Comparison of ENCODE assay signal across 24 mouse cellular contexts in genomic region chr5:124521588-124521987, GRCm38 (mm10).
"Had no signal": no experiment of that assay in that cellular context is flagged by ENCODE, and none has a peak within 500 bp of the region (broad histone marks: within the 10 kb centered on the region; RNA-seq: fewer than 3 reads in every experiment).

No protein-coding gene starts in this region.

- ATAC-seq: intestine, embryonic 15.5 days; liver, embryonic 12.5 days; midbrain, embryonic 13.5 days; midbrain, embryonic 16.5 days had no signal

- H3K4me3 ChIP-seq: intestine, embryonic 15.5 days; limb, embryonic 10.5 days; limb, embryonic 13.5 days; liver, embryonic 12.5 days; liver, embryonic 15.5 days; lung, embryonic 15.5 days; midbrain, embryonic 10.5 days; midbrain, embryonic 13.5 days; myocyte; neural tube, embryonic 13.5 days; stomach, embryonic 15.5 days had no signal

- DNase-seq: kidney, adult 11 months; kidney, adult 8-10 months; kidney, postnatal 14 days; kidney, postnatal 4 days; layer of hippocampus, postnatal 36 days; liver; lung, adult 18-20 months; lung, postnatal 10 days; lung, postnatal 36 days; right cerebral cortex, adult 18-20 months; right cerebral cortex, postnatal 25 days; thymus, postnatal 25 days had no signal

- H3K27ac ChIP-seq: intestine, embryonic 15.5 days; limb, embryonic 10.5 days; limb, embryonic 13.5 days; liver, embryonic 12.5 days; liver, embryonic 15.5 days; lung, embryonic 15.5 days; midbrain, embryonic 10.5 days; midbrain, embryonic 13.5 days; neural tube, embryonic 13.5 days; stomach, embryonic 15.5 days had no signal
